Mouse (Mus musculus) mesoderm, embryonic 11.5 days (tissue): ENCODE data around the gene Tep1.
"Not testable (repeated sequence)": the region's sequence is repeated elsewhere in the genome, so short reads cannot be mapped to it uniquely, and the experiment has no call there.

ENCODE experiments used
- DNase-seq: peaks from one replicate; pipeline ENCODE4 v3.0.0-alpha.2; 2012; ENCODE audit warnings: low read depth, low spot score

Tep1 gene

GRCm38 (mm10) chr14:50868211-50868610, 2.1 kb downstream of the Tep1 start:
- DNase-seq, result no peak

GRCm38 (mm10) chr14:50866966-50867365, 3.4 kb downstream of the Tep1 start:
- DNase-seq, result no peak

GRCm38 (mm10) chr14:50865005-50865404, 5.4 kb downstream of the Tep1 start:
- not testable (repeated sequence) for DNase-seq

- no peak for DNase-seq
These were observed 7.7 kb downstream of the Tep1 start for GRCm38 (mm10) chr14:50862641-50863040.

- DNase-seq, result no peak
These were observed 14.6 kb downstream of the Tep1 start for GRCm38 (mm10) chr14:50855788-50856187.

- DNase-seq, result peak; percentile 16
These were observed 33.1 kb downstream of the Tep1 start for GRCm38 (mm10) chr14:50837236-50837635.

- DNase-seq, result no peak
These were observed 35.9 kb downstream of the Tep1 start for GRCm38 (mm10) chr14:50834435-50834834.

- DNase-seq, result no peak
These were observed 36.4 kb downstream of the Tep1 start for GRCm38 (mm10) chr14:50833964-50834363.

GRCm38 (mm10) chr14:50829878-50830277, 40.5 kb downstream of the Tep1 start:
- DNase-seq, result no peak

GRCm38 (mm10) chr14:50826579-50826978, 43.8 kb downstream of the Tep1 start:
- no peak for DNase-seq

- no peak for DNase-seq
These were observed 46.1 kb downstream of the Tep1 start for GRCm38 (mm10) chr14:50824219-50824618.

- no peak for DNase-seq
These were observed 47.1 kb downstream of the Tep1 start for GRCm38 (mm10) chr14:50823240-50823639.

- no peak for DNase-seq
These were observed 57.3 kb downstream of the Tep1 start for GRCm38 (mm10) chr14:50813060-50813459.

GRCm38 (mm10) chr14:50807487-50808072, 62.8 kb downstream of the Tep1 start, which contains the start of the genes Ccnb1ip1 and Parp2:
TSS of gene Ccnb1ip1 (minus strand) at chr14:50807732.
TSS of gene Parp2 (plus strand) at chr14:50807841.
- peak; percentile 97 for DNase-seq

- not testable (repeated sequence) for DNase-seq
These were observed 63.9 kb downstream of the Tep1 start for GRCm38 (mm10) chr14:50806469-50806868.

- DNase-seq, result no peak
These were observed 65.7 kb downstream of the Tep1 start for GRCm38 (mm10) chr14:50804683-50805082.

GRCm38 (mm10) chr14:50802843-50803562, 67.4 kb downstream of the Tep1 start:
- DNase-seq, result peak; percentile 39

- no peak for DNase-seq
These were observed 67.9 kb downstream of the Tep1 start for GRCm38 (mm10) chr14:50802441-50802840.

GRCm38 (mm10) chr14:50799502-50800259, 70.7 kb downstream of the Tep1 start:
- DNase-seq, result peak; percentile 66

GRCm38 (mm10) chr14:50798512-50798911, 71.8 kb downstream of the Tep1 start:
- DNase-seq, result no peak

- DNase-seq, result no peak
These were observed 73.9 kb downstream of the Tep1 start for GRCm38 (mm10) chr14:50796464-50796863.

GRCm38 (mm10) chr14:50795965-50796364, 74.4 kb downstream of the Tep1 start:
- no peak for DNase-seq
